Mouse (Mus musculus) liver, postnatal 0 days (tissue): ENCODE measurements around the gene Hk3.

ENCODE experiments used
- CTCF ChIP-seq: sonication (generic); IDR thresholded peaks from 2 replicates; pipeline ENCODE4 v1.5.1; 2016; ENCODE audit warnings: antibody characterized with exemption, low read depth
- EP300 ChIP-seq: IDR thresholded peaks from 2 replicates; pipeline ENCODE4 v1.6.1; 2016; ENCODE audit warnings: antibody characterized with exemption, low read depth, mild to moderate bottlenecking

DNA sequence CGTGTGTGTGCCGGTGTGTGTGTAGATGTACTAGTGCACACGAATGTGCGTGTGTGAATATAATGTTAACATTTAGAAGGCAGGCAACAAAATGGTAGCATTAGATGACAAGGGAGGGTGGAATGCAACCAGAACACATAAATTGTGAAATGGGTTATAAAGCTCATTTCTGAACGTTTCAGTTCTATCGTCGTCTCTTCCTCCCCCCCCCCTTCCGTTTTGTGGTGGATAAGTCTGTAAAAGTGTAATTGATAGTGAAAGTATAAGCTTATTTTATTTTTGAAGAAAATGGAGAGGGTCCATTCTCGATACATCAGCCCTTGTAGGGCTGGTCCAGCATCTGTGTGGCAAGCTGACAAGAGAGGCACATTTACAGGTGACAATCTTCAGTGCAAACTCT is 2.5 kb downstream of the Hk3 start:
- TF ChIP-seq CTCF (no peak), EP300 (no peak)
